Mouse (Mus musculus) kidney, embryonic 16.5 days (tissue): ENCODE results near the gene Chmp6. TPM values are rescaled to one million over a fixed set of nuclear protein-coding genes. Genes with fewer than 3 reads are reported as not detected.

Experiments used
- ATAC-seq: fragments of 200-750 bp; cut with Nextera tagmentation; 2 replicates; pipeline ENCODE4 v1.8.0; 2017; ENCODE audit warnings: moderate TSS enrichment; ENCODE audit not compliant: low FRiP score, low TSS enrichment
- H3K27ac ChIP-seq: fragments of 300-500 bp; sonication (generic); 2 replicates; pipeline ENCODE4 v1.5.1; 2014; ENCODE audit warnings: low read length
- H3K27me3 ChIP-seq: fragments of 300-500 bp; sonication (generic); 2 replicates; pipeline ENCODE4 v1.6.1; 2014; ENCODE audit warnings: low read length, control low read depth, mixed read lengths; ENCODE audit not compliant: insufficient read depth
- H3K36me3 ChIP-seq: fragments of 300-500 bp; sonication (generic); 2 replicates; pipeline ENCODE4 v1.6.1; 2014; ENCODE audit warnings: low read length, control low read depth, mixed read lengths; ENCODE audit not compliant: insufficient read depth
- H3K4me1 ChIP-seq: fragments of 300-500 bp; sonication (generic); 2 replicates; pipeline ENCODE4 v1.6.1; 2014; ENCODE audit warnings: low read length, control low read depth, mixed read lengths; ENCODE audit not compliant: insufficient read depth
- H3K4me2 ChIP-seq: fragments of 300-500 bp; sonication (generic); replicated peaks from 2 replicates; pipeline ENCODE4 v1.6.1; 2014; ENCODE audit warnings: low read depth, low read length
- H3K4me3 ChIP-seq: fragments of 300-500 bp; sonication (generic); 2 replicates; pipeline ENCODE4 v1.5.1; 2014; ENCODE audit warnings: mild to moderate bottlenecking, low read length
- H3K9ac ChIP-seq: fragments of 300-500 bp; sonication (generic); replicated peaks from 2 replicates; pipeline ENCODE4 v1.6.1; 2014; ENCODE audit warnings: low read length
- H3K9me3 ChIP-seq: fragments of 300-500 bp; sonication (generic); 2 replicates; pipeline ENCODE4 v1.6.1; 2016; ENCODE audit warnings: low read length, control low read depth
- WGBS: fragments of 180-500 bp; shearing (Covaris S2); extraction: QIAGEN DNeasy Blood & Tissue Kit; methylation state at CpG from one replicate; pipeline ENCODE4 v1.1.7; 2014; 5-methylcytosine and 5-hydroxymethylcytosine counted together
- polyA plus RNA-seq: library from polyadenylated mRNA; unstranded; fragments of >200 nt; fragmentation: Nextera tagmentation; extraction: Ambion mirVana; gene quantifications from 2 replicates; pipeline ENCODE4 v1.2.1, GENCODE M21; 2015

Gene Chmp6
- polyA plus RNA-seq, 1 experiment from 2014 or later: 114 TPM

- peaks cover 3% of the 10 kb centered on the region; the same call in 1 of the 2 replicates for H3K27me3 ChIP-seq
- peaks cover 4% of the 10 kb centered on the region; the same call in 1 of the 2 replicates for H3K4me1 ChIP-seq
- WGBS: 87% methylated on average over 5 of the region's 5 CpGs
- H3K9me3 ChIP-seq: no peaks in the 10 kb centered on the region
- ATAC-seq: no peak
- H3K4me2 ChIP-seq: no peak overlapping the region
- H3K36me3 ChIP-seq: no peaks in the 10 kb centered on the region
- no peak overlapping the region for H3K4me3 ChIP-seq
- no peak overlapping the region for H3K9ac ChIP-seq
- no peak overlapping the region for H3K27ac ChIP-seq
These were observed 7.4 kb upstream of the Chmp6 start for GRCm38 (mm10) chr11:119905794-119906193.

GRCm38 (mm10) chr11:119907006-119907650 lies 6.1 kb upstream of the Chmp6 start:
- Histone ChIP-seq H3K9me3 (no peaks in the 10 kb centered on the region), H3K4me1 (peaks cover 4% of the 10 kb centered on the region; the same call in 1 of the 2 replicates), H3K27ac (no peak overlapping the region), H3K27me3 (peaks cover 3% of the 10 kb centered on the region; the same call in 1 of the 2 replicates), H3K4me3 (no peak overlapping the region), H3K4me2 (no peak overlapping the region), H3K36me3 (no peaks in the 10 kb centered on the region), H3K9ac (no peak overlapping the region)
- 48% methylated on average over 7 of the region's 7 CpGs for WGBS
- no peak for ATAC-seq

- Histone ChIP-seq H3K36me3 (no peaks in the 10 kb centered on the region), H3K9me3 (no peaks in the 10 kb centered on the region), H3K4me3 (no peak overlapping the region), H3K4me2 (no peak overlapping the region), H3K27me3 (peaks cover 3% of the 10 kb centered on the region; the same call in 1 of the 2 replicates), H3K27ac (no peak overlapping the region), H3K4me1 (peaks cover 4% of the 10 kb centered on the region), H3K9ac (no peak overlapping the region)
- 54% methylated on average over 7 of the region's 7 CpGs for WGBS
- no peak for ATAC-seq
These were observed 5.5 kb upstream of the Chmp6 start for GRCm38 (mm10) chr11:119907711-119908110.

- 0 out of 2 replicates have a peak overlapping the region, but pooled peaks have one; percentile 5 for H3K4me2 ChIP-seq
- H3K27me3 ChIP-seq: peaks cover 3% of the 10 kb centered on the region; the same call in 1 of the 2 replicates
- no peak overlapping the region for H3K27ac ChIP-seq
- H3K9ac ChIP-seq: peak overlapping the region; percentile 17
- H3K4me3 ChIP-seq: no peak overlapping the region
- H3K9me3 ChIP-seq: no peaks in the 10 kb centered on the region
- 0% methylated on average over 5 of the region's 5 CpGs for WGBS
- no peaks in the 10 kb centered on the region for H3K36me3 ChIP-seq
- ATAC-seq: no peak
- peaks cover 12% of the 10 kb centered on the region for H3K4me1 ChIP-seq
These were observed 3.8 kb upstream of the Chmp6 start for GRCm38 (mm10) chr11:119909436-119909835.

GRCm38 (mm10) chr11:119912845-119913244 lies 396 bp upstream of the Chmp6 start:
- no peak for ATAC-seq
- Histone ChIP-seq H3K9ac (peak overlapping the region; percentile 85), H3K4me3 (peak overlapping the region; percentile 75), H3K27ac (peak overlapping the region; percentile 80), H3K9me3 (no peaks in the 10 kb centered on the region), H3K36me3 (peaks cover 13% of the 10 kb centered on the region), H3K4me1 (peaks cover 39% of the 10 kb centered on the region), H3K4me2 (peak overlapping the region; percentile 90), H3K27me3 (peaks cover 3% of the 10 kb centered on the region; the same call in 1 of the 2 replicates)
- WGBS: 8% methylated on average over 7 of the region's 7 CpGs

GRCm38 (mm10) chr11:119913935-119914314 lies 684 bp downstream of the Chmp6 start:
- Histone ChIP-seq H3K27me3 (no peaks in the 10 kb centered on the region), H3K4me2 (peak overlapping the region; percentile 90), H3K9me3 (no peaks in the 10 kb centered on the region), H3K4me3 (peak overlapping the region; percentile 75), H3K27ac (peak overlapping the region; percentile 80), H3K4me1 (peaks cover 39% of the 10 kb centered on the region), H3K36me3 (peaks cover 24% of the 10 kb centered on the region), H3K9ac (peak overlapping the region; percentile 85)
- no peak; the same call in 1 of the 2 replicates for ATAC-seq
- WGBS: under 1% methylated on average over 26 of the region's 26 CpGs

- Histone ChIP-seq H3K4me3 (peak overlapping the region; percentile 75), H3K4me2 (peak overlapping the region; percentile 90), H3K9ac (peak overlapping the region; percentile 85), H3K27ac (peak overlapping the region; percentile 80), H3K9me3 (no peaks in the 10 kb centered on the region), H3K36me3 (peaks cover 27% of the 10 kb centered on the region), H3K27me3 (no peaks in the 10 kb centered on the region), H3K4me1 (peaks cover 39% of the 10 kb centered on the region)
- ATAC-seq: no peak
- 14% methylated on average over 4 of the region's 4 CpGs for WGBS
These were observed 1.1 kb downstream of the Chmp6 start for GRCm38 (mm10) chr11:119914381-119914780.

- WGBS: 62% methylated on average over 9 of the region's 9 CpGs
- Histone ChIP-seq H3K36me3 (peaks cover 27% of the 10 kb centered on the region), H3K9me3 (no peaks in the 10 kb centered on the region), H3K4me2 (peak overlapping the region; percentile 90), H3K9ac (peak overlapping the region; percentile 52; the same call in 1 of the 2 replicates), H3K27me3 (no peaks in the 10 kb centered on the region), H3K4me3 (peak overlapping the region; percentile 4; the same call in 1 of the 2 replicates), H3K4me1 (peaks cover 36% of the 10 kb centered on the region), H3K27ac (peak overlapping the region; percentile 87)
- ATAC-seq: peak; percentile 17; the same call in 1 of the 2 replicates
These were observed 2.4 kb downstream of the Chmp6 start for GRCm38 (mm10) chr11:119915666-119916065.

- WGBS: 80% methylated on average over 15 of the region's 15 CpGs
- H3K4me2 ChIP-seq: peak overlapping the region; percentile 90
- H3K27me3 ChIP-seq: no peaks in the 10 kb centered on the region
- peak overlapping the region; percentile 52; the same call in 1 of the 2 replicates for H3K9ac ChIP-seq
- peak; percentile 53 for ATAC-seq
- peaks cover 36% of the 10 kb centered on the region for H3K4me1 ChIP-seq
- H3K4me3 ChIP-seq: peak overlapping the region; percentile 4; the same call in 1 of the 2 replicates
- H3K36me3 ChIP-seq: peaks cover 27% of the 10 kb centered on the region
- H3K9me3 ChIP-seq: no peaks in the 10 kb centered on the region
- H3K27ac ChIP-seq: peak overlapping the region; percentile 87
These were observed 3.0 kb downstream of the Chmp6 start for GRCm38 (mm10) chr11:119916102-119916790.
